Mouse (Mus musculus) lung, adult 18-20 months (tissue): ENCODE results near the gene Bak1.

Experiments used
- DNase-seq, 2 experiments: peaks; one replicate each; pipeline ENCODE4 v3.0.0; 2022; ENCODE audit warnings: mixed read lengths in 2 of 2

Gene Bak1

DNA sequence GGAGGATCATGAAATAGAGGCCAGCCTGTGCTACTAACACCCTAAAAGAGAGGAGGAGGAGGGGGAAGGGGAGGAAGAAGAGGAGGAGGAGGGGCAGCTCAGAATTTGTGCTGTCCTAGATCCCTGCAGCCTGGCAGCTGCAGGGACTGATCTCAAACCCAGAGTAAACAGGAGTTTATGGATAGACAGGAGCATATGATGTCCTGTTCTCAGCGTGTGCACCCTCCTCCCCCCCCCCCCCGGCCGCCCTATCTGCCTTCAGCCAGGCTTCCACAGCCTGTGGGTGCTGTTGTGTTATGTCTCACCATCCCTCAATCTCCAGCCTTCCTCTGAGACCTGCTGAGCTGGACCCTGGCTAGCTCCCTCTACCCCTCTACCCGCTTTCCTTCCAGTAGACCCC is at the start of gene Bak1:
Bak1 (minus strand) TSS at position 101 of the 400 bp plus-strand sequence.
- no peak for DNase-seq

GRCm38 (mm10) chr17:27078499-27078898 is 49.7 kb upstream of the Bak1 start:
- no peak for DNase-seq

DNA sequence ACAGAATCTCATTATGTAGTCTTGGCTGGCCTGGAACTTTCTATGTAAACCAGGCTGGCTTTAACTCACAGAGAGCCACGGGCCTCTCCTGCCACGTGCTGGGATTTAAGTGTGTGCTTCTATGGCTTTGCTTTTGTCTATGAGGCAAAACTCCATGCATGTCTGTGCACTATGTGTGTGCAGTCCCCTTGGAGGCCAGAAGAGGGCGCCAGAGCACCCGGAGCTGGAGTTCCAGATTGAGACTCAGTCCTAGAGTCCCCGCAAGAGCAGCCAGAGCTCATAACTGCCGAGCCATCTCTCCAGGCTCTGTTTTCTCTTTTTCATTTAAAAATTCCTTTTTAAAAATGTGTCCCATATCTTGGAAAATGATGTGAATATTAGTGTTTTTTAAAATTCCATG is 49.1 kb upstream of the Bak1 start:
- no peak for DNase-seq

- DNase-seq = no peak
Measured at GRCm38 (mm10) chr17:27077133-27077532, 48.3 kb upstream of the Bak1 start.

GRCm38 (mm10) chr17:27074849-27075745 is 46.3 kb upstream of the Bak1 start:
- DNase-seq = no peak

GRCm38 (mm10) chr17:27074236-27074635 is 45.4 kb upstream of the Bak1 start:
- DNase-seq = no peak

DNA sequence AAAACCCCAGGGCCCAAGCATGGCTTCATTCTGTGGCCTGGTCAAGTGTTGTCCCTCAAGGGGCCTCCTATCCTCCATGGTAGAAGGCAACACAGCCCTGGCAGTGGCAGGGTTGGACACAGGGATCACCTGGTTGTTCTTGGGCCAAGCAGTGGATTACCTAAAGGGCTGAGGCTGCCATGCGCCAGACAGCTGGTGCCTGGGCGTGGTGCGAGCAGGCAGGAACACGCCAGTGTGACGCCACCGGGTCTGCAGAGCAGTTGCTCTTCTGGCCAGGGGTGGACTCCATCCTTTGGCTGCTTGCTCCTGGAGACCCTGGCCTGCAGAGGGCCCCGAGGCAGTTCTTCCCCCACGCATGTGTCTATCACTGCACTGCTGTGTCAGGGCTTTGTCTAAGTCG is 45.0 kb upstream of the Bak1 start:
- no peak for DNase-seq

DNA sequence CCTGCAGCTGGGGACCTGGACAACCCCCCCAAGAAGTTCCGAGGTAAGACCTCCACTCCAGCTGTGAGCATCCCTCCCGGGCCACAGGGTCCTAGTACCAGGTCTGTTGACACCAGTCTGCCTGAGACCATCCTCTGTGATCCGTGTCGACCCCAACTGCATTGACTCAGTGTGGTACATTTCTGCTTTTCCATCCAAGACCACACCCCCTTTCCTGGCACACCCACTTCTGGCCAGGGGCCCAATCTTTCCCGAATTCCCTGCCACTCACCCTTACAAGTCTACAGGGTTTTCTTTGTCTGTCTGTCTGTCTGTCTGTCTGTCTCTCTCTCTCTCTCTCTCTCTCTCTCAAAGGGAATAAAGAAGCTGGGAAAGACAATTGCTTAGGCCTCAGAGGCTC is 44.3 kb upstream of the Bak1 start:
- DNase-seq = no peak

- no peak for DNase-seq
Measured at GRCm38 (mm10) chr17:27072363-27072762, 43.6 kb upstream of the Bak1 start.

DNA sequence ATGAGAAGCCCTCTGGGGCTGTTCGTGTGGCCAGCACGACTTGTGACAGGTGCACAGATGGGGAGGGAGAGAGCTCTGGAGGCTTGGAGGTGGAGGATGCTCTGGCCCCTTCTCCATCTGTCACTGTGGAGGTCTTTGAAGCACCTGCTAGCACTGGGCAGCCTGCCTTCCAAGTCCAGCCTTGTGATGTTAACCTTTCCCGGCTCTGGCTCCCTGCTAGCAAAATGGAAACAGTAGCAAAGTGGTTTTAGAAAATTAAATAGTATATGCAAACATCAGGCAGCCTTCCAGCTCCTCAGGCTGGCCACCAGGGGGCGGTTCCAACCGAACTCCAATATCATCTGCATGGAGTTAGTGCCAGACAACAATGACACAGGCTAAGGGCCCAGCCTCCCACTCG is 42.8 kb upstream of the Bak1 start:
- DNase-seq = no peak

DNA sequence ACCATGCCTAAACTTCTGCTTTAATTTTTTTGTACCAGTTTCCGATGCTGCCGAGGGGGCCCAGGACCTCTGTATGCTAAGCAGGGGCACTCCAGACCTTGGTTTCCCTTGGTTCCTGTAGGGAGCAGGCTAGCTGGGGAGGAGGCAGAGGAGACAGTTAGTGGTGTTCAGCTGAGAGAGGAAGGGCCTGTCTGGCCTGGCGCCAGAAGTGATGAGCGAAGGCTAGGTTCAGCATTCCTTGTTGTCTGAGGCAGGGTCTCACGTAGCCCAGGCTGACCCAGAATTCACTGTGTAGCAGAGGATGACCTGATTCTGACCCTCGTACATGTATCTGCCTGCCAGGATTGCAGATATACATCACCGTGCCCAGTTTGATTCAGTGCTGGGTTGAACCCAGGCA is 42.1 kb upstream of the Bak1 start:
- DNase-seq = no peak

- no peak for DNase-seq
Measured at GRCm38 (mm10) chr17:27069071-27069470, 40.3 kb upstream of the Bak1 start.

DNA sequence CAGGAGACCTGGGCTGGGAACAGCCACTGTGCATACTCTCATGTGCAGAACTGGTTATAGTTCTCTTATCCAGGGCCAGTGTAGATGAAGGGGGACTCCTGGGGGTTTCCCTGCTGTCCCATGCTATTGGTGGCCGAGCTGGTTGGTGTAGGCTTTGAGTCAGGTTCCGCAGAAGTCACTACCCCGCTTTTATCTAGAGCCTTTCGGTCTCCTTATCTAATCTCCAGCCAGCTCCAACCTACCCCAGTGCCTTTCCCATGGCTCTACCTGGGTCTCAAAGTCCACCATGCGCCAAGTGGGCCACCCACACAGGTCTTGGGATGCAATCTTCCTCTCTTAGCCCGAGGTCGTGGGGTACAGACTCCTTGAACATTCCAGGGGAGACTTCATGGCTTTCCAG is 37.3 kb upstream of the Bak1 start:
- no peak for DNase-seq

GRCm38 (mm10) chr17:27064195-27064594 is 35.4 kb upstream of the Bak1 start:
- no peak for DNase-seq

GRCm38 (mm10) chr17:27063717-27064116 is 34.9 kb upstream of the Bak1 start:
- DNase-seq = no peak

GRCm38 (mm10) chr17:27062684-27063083 is 33.9 kb upstream of the Bak1 start:
- no peak for DNase-seq

- no peak for DNase-seq
Measured at GRCm38 (mm10) chr17:27061727-27062126, 32.9 kb upstream of the Bak1 start.

DNA sequence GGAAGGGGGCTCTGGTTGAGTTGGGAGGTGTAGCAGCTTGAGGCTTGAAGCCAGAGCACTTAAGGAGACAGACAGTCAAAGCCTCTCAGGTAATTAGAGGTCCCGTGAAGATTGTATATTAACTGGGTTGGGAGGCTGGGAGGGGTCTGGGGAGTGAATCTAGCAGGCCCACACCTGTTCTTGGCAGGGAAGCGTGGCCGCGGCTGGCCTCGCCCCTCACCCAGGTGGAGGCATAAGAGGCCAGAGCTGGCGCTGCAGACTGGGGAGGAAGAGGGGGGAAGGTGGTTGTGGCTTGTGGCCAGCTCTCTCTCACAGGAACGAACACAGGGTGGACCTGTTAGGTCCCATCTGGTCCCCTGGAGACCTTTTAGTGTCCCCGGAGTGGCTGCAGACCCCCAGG is 31.9 kb upstream of the Bak1 start:
- no peak for DNase-seq

GRCm38 (mm10) chr17:27057517-27058055 is 28.8 kb upstream of the Bak1 start:
- no peak for DNase-seq

- peak; percentile 85 to 87 for DNase-seq
Measured at GRCm38 (mm10) chr17:27056812-27057516, 28.2 kb upstream of the Bak1 start, which contains the start of gene Itpr3. Gene Itpr3, plus strand, starts transcription at chr17:27057304.

DNA sequence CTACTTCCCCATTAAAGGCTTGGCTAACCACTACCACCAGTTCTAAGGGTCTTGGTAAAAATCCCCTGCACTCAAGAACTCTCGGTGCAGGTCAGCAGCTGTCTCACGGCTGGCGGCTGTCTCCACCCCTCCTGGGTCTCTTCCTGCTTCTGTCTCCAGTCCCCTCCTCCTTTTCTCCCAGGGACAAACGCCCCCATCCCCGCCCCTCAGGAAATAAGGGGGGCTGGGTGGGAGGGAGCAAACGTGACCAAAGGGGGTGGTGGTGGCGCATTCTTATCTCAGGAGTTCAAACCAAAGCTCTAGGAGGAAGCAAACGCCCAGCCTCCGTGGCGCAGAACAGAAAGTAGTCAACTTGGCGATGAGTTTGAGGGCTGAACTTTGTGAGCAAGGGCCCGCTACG is 27.4 kb upstream of the Bak1 start:
- DNase-seq = peak; percentile 89

GRCm38 (mm10) chr17:27051514-27051913 is 22.7 kb upstream of the Bak1 start:
- DNase-seq = peak; percentile 77 to 85

- no peak for DNase-seq
Measured at GRCm38 (mm10) chr17:27050853-27051252, 22.0 kb upstream of the Bak1 start.
